Mouse (Mus musculus) CH12F3 (cell line): ENCODE results near the gene Tmem59l.

Source experiments
- in situ Hi-C: fragments of 300-500 bp; cut with MboI; formaldehyde crosslinking; loops from 2 replicates; pipeline ENCODE4 v1.14.3; 2020; ENCODE audit warnings: low sequenced_read_pairs

Gene Tmem59l

DNA sequence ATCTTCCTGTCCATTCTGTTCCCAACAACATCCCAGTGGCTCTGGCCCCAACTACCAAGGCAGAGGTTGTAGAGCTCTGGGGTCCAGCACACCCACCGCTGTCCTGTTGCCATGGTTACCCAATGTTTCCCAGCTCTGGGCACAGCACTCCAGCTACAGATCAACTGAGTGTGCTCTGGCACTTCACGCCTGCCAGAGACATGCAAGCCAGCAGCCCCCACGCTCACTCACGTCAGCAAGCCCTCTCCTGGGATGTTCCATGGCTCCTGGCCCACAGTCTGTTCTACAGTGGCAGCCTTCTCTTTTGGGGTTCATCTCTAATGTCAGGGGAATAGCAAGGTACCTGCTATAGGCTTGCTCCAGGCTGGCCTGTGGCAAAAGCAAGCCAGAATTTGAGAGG lies 23.9 kb downstream of the Tmem59l start:
- in situ Hi-C loops = no loop called here

DNA sequence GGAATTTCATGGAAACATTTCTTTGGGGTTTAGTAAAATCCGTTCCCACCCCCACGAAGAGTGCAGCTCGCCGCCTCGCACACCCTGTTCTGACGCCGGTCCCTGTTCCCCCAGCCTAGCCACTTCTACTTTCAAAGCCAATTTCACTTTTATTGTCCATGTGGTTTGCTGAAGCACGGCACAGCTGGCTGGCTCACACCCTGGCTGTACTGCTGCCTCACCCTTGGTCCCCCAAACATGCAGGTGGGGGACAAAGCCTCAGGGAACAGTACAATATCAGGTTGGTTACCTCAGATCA lies 24.7 kb downstream of the Tmem59l start:
- in situ Hi-C loops = no loop called here

DNA sequence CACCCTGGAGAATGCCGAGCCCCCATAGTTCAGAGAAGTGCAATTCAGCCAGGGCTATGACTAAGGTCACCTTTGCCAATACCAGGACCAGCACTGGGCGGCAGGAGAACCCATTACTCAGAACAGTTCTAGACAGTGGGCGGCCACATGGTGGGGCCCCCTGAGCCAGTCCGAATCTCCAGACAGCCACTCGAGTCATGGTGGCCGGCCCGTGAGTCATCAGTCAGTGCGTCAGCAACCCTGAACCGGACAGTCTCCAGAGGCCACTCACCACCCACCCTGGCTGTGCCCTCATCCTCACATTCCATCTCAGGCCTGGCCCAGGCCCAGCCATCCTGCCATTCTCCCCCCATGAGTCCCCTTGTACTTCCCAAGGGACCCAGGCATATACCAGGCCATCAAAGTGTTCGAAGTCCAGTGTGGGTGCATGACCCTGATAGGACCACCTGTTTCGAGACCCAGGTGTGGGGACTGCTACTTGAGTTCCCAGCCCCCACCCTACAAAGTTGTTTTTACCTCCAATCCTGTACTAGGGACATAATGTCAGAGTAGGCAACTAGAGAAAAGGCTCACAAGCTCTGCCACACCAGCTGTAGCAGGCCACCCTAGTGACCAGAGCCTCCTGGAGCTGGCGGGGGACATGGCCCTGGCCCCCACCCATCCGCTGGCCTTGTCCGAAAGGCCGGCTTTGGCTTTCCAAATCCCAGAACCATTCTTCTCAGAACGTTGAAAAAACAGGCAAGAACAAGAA lies 25.2 kb downstream of the Tmem59l start:
- in situ Hi-C loops = no loop called here

DNA sequence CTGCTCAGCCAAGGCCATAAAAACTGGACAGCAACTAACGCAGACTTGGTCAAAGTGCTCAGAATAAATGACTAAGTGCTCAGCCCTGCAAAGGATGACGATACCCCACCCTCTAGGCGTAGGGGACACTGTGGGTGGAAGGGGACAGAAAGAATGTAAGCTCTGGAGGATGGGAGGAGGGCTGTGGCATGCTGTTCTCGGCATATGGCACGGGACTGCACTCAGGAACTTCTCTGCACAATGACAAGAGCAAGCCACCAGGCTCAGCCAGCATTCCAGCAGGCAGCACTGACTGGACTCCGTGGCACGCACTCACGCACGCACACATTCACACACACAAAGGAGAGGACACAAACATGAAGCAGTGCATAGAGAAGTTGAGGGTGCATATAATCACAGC lies 26.6 kb downstream of the Tmem59l start:
- in situ Hi-C loops = no loop called here

DNA sequence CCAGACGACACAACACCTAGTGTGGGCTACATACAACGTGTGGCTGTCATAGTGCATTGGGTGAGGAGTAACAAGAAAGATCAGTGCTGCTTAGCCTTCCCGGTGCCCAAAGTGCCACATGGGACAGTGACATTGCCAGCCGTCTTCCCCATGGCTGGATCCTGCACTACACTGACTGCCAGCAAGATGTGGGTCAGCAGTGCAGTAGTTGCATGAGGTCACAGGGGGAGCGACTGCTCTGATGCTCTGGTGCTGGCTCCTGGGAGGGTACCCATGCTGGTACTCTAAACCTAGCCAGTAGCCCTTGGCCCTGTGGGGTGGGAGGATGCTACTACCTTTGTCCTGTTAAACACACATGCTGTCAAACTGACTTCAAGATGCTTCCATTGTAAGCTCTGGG lies 27.0 kb downstream of the Tmem59l start:
- in situ Hi-C loops = no loop called here

DNA sequence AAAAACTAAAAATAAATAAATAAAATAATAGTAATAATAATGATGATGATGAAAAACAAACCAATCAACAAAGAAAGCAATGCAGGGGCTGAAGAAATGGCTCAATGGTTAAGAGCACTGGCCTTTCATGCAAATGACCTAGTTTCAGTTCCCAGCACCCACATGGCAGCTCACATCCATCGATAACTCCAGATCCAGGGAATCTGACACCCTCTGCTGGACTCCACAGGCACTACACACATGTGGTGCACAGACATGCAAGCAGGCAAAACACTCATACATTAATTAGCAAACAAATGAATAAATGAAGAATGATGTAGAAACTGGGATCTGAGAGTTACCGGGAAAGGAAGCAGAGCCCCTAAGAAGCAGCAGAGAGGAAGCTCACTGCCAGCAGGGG lies 27.5 kb downstream of the Tmem59l start:
- in situ Hi-C loops = no loop called here

DNA sequence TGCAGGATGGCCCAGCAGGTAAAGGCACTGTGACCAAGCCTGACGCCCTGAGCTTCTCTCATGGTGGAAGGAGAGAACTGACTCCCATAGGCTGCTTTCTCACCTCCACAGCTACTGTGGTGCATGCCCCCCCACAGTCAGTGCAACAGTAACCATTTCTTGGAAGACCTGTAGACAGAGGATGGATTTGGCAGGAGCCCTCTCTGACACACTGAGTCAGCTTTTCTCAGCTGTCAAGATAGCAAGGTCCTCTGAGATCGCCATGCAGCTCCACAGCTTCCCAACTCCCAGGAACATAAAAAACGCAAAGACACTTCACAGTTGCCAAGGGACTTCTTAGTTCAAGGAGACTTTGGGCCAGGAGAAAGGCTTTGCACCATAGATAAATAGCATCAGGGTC lies 28.7 kb downstream of the Tmem59l start:
- in situ Hi-C loops = no loop called here

DNA sequence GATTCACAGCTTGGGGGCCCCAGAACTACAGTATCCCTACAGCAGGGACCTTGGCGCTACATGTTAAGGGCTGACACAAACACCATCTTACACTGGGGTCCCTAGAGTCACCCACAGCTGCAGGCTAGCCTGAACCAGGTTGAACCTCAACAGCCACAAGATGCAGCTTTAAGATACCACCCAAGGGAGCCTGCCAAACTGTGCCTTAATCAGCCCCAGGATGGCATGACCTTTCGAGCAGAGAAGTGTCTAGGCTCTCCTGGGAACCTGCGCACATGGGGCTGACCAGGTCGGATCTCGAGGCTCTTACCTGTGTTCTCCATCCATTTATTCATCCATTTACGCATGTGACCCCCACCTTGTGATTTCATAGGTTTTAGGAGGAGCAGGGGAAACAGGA lies 29.3 kb downstream of the Tmem59l start:
- in situ Hi-C loops = no loop called here

DNA sequence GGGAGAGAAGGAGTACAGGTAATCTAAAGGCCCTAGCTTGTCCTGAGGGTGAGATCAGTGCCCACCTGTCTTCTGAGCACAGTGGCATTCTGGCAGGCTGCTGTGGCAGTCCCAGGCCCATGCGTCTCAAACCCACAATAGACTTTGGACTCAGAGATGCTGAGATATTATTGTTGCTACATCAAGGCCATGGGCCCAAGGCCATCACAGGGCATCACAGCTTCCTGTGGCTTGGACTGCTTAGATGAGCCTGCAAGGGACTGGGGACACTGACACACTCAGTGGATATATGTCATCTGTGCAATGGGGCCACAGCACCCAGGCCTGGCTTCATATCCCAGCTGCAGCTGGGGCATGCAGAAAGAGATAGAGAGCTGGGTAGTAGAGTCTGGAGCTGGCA lies 30.2 kb downstream of the Tmem59l start:
- in situ Hi-C loops = no loop called here

DNA sequence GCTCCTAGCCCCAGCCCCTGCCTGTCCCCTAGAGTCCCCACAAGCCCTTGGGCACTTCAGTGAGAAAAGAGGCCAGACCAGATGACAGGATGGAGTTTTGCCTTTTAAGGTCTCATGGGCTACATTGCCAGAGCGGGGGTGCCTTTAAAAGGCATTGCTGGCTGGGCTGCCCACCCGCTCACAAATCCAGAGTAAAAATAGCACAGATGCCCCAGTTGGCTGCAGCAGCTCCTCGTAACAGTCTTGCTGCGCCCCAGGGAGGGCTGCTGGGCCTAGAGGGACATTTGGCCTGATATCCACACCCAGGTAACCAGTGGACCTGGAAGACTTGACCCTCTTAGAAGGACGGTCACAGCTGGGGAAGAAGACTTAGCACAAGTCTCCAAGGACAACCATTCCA lies 33.3 kb downstream of the Tmem59l start:
- in situ Hi-C loops = no loop called here

DNA sequence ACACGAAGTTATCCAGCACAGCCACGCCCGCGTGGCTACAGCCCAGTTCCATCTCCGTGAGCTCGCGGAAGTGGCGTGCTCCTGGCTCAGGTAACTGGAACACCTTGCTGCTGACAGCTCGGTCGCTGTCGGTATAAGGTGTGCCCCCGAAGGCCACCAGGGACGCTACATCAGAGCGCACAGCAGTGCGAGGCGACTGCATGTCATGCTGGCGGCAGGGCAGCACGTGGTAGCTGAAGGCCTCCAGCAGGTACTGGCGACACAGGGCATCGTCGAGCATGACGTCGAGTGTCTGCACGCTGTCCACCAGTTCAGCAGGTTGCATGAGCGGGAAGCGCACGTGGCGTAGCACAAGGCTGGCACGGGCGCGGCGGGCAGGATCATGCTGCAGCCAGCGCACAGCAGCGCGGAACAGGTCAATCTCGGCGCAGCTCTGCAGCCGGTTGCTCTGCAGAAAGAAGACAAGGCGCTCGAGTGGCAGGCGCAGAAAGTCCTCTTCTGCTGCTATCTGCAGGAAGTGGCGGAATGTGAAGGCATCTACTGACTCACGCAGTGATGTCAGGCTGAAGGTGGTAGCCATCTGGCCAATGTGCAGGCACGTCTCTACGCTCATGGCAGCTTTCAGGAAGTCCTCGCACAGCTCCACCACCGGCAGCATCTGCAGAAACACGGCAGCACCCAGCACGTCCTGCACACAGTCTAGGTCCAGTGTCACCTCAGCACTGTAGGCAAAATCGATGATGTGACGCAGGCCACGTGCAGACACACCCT lies 34.8 kb downstream of the Tmem59l start:
- in situ Hi-C loops = no loop called here

DNA sequence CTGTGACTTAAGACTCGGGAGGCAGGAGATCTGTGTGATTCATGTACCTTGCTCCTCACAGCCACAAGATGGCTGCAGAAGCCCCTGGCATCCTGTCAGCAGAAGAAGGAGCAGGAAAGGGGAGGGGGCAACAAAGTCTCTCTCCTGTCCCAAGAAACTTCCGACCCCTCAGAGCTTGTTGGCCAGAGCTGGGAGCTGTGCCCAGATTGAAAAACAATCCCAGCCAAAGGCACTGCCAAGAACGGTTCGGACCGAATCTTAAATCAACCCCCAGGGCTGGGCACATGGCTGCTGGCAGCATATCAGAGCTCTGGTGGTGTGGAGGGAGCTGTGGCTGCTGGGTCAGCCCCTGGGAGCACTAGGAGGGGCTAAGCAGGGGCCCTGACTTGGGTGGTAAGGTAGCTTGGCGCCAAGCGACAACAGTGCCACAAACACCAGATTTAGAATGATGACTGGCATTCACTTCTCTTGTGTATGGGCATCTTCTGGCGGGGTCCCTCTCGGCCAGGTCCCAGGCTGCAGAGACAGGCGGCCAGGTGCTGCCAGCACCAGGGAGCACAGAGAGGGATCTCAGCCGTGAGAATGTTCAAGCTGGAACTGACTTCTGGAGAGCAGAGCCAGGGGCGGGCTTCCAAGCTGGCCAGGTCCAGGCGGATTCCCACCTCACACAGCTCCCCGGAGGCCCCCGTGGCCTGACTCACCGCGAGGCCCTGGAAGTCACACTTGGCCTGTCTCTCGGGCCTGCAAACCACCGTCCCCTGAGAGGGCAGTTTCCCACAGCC lies 39.3 kb downstream of the Tmem59l start:
- in situ Hi-C loops = no loop called here

DNA sequence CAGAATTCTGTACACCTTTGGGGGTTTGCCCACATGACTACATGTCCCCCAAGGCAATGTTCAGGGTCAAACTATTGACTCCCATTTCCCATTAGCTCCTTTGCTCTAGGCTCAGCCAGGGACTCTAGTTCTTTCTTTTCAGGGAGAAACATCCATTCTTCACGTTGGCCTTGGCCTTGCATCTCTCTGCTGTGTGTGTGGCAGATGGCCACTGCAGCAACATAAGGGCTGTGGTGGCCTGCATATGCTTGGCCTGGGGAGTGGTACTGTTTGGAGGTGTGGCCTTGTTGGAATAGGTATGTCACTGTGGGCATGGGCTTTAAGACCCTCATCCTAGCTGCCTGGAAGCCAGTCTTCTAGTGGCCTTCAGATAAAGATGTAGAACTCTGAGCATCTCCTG lies 41.2 kb downstream of the Tmem59l start:
- in situ Hi-C loops = no loop called here

DNA sequence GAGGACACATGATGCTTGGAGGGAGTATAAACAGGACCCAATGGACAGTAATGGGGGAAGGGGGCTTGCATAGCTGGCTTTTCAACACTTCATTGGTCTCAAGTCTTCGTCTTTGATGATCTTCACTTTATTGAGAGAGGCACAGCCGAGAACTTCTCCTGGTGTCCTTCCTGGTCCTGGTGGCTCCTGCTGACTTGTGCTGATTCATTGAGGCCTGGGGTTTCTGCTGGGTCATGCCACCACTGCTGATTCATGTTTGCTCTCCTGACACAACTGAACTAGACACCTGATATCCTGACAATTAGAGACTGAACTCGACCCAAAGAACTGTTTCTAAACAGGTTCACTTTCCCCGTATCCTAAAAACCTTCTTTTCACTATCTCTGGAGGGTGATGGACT lies 43.8 kb downstream of the Tmem59l start:
- in situ Hi-C loops = no loop called here

DNA sequence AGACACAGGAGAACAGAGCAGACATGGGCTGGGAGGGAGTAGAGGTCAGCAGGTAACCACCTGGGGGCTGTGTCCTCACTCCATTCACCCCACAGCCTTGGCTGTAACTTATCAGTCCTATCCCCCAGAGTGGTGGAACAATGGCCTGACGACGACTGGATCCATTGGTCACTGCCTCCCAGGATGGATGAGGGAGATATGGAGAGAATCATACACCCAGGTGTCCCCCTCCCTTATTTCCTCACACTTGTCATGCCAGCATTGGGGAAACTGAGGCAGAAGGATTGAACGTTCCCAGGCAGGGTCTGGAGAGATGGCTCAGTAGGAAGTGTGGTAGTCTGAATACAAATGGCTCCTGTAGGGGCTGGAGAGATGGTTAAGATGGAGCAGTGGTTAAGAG lies 45.6 kb downstream of the Tmem59l start:
- in situ Hi-C loops = no loop called here

DNA sequence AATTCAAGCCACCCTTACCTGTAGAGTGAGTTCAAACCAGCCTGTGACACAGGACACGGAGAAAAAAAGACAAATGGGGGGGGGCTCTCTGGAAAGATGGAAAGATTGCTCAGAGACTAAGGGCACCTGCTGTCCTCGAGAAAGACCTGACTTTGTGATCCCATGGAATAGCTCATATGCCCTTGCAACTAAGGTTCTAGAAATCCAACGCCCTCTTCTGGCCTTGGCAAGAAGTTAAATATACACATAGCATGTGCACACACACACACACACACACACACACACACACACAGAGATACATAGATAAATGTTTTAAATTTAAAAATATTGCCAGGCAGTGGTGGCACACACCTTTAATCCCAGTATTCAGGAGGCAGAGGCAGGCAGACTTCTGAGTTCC lies 46.9 kb downstream of the Tmem59l start:
- in situ Hi-C loops = no loop called here

DNA sequence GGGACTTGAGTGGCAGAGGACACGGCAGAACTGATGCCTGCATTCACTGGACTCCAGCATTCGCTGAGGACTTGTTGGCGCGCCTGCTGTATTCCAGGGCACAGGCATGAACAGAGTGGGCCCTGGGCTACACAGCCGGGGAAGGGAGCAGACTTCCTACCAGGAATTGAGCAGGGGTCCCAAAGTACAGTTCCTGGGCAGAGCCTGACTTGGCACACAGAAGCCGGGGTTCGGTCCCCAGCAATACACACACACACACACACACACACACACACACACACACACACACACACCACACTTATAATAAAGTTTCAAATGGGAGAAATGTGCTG lies 47.3 kb downstream of the Tmem59l start:
- in situ Hi-C loops = no loop called here

DNA sequence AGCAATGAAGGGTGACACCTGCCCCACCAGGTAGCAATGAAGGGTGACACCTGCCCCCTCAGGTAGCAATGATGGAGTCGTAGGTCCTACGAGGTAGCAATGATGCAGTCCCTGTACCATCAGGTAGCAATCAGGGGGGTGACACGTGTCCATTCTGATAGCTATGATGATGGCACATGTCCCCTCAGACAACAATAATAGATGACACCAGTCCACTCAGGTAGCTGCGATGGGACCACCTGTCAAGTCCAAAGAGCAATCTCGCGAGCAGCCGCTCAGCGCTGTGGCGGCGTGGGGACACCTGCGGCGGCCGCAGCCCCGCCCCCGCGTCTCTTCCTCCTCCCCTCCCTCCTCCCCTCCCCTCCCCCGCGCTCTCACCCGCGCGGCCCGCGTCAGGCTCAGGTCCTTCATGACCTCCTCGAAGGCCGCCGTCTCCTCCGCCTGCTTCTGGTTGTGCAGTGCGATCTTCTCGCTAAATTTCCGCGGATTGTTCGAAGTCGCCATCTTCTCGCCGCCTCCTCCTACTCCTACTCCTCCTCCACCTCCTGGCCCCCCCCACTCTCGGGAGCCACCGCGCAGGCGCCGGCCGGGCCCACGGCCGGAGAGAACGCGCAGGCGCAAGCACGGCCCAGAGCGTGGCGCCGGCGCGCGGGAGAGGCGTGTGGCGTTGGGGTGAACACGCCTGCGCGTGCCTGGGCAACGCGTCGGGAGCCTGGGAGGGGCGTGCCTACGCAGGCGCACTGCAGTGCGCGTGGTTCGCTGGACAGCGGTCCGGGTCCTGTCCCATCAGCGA lies 47.9 kb downstream of the Tmem59l start, which contains the start of gene Crtc1:
TSS of gene Crtc1 (minus strand) at position 525 of the 793 bp plus-strand sequence.
- in situ Hi-C loops = no loop called here

DNA sequence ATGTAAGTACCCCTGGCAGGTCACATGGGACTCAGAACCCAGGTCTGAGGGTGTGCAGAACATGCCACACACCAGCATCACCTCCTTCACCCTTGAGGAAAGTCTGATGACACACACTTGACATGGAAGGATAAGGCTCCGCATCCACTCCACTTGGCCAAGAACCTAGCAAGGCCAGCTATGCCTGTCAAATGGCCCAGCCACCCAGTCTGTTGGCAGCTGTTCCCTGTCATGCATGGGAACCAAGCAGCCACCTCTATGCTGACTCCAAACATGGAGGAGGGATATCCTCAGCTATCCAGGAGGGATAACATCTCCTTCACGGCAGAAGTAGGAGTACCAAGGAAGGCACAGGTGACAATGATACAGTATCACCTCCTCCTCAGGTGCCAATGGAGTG lies 48.7 kb downstream of the Tmem59l start:
- in situ Hi-C loops = no loop called here

DNA sequence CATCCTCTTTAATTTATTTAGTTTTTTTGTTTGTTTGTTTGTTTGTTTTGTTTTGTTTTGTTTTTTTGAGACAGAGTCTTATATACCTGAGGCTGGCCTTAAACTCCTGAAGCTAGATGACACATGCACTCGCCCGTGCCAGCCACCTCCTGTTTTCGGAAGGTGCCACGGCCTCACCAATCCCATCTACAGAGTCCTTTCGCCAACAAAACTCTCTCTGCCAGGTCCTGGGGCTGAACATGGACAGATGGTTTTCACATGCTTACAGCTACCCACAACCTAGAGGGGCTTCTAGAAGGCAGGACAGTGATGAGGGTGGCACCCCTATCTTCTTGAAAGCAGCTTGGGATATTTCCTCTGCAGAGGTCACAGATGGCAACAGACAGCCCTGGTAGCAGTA lies 52.0 kb downstream of the Tmem59l start:
- in situ Hi-C loops = no loop called here
